Mouse (Mus musculus) lung, postnatal 10 days (tissue): ENCODE results near the gene Fam102a.

Experiments
- DNase-seq: peaks from one replicate; pipeline ENCODE4 v3.0.0; 2021

Fam102a gene

GRCm38 (mm10) chr2:32582830-32583799 is 48.0 kb downstream of the Fam102a start:
- peak; percentile 91 for DNase-seq

GRCm38 (mm10) chr2:32585149-32585714 is 50.1 kb downstream of the Fam102a start:
- DNase-seq, result no peak

- DNase-seq, result peak; percentile 97
Measured at GRCm38 (mm10) chr2:32586871-32587351, 51.8 kb downstream of the Fam102a start, which contains the start of gene St6galnac4. Gene St6galnac4 (plus strand): TSS chr2:32587095.

GRCm38 (mm10) chr2:32587731-32588321 is 52.7 kb downstream of the Fam102a start:
- DNase-seq, result peak; percentile 66

GRCm38 (mm10) chr2:32589213-32589795 is 54.2 kb downstream of the Fam102a start:
- DNase-seq, result peak; percentile 46

GRCm38 (mm10) chr2:32590224-32590623 is 55.1 kb downstream of the Fam102a start:
- DNase-seq, result peak; percentile 34

- DNase-seq, result no peak
Measured at GRCm38 (mm10) chr2:32591249-32591648, 56.1 kb downstream of the Fam102a start.

- no peak for DNase-seq
Measured at GRCm38 (mm10) chr2:32596725-32597124, 61.6 kb downstream of the Fam102a start.

GRCm38 (mm10) chr2:32597248-32597647 is 62.1 kb downstream of the Fam102a start:
- DNase-seq, result no peak

- DNase-seq, result no peak
Measured at GRCm38 (mm10) chr2:32597699-32598098, 62.6 kb downstream of the Fam102a start.

- DNase-seq, result no peak
Measured at GRCm38 (mm10) chr2:32598506-32598905, 63.4 kb downstream of the Fam102a start.

- DNase-seq, result no peak
Measured at GRCm38 (mm10) chr2:32599409-32599808, 64.3 kb downstream of the Fam102a start, which contains the start of gene St6galnac6. Gene St6galnac6 (plus strand): TSS chr2:32599709.

- peak; percentile 73 for DNase-seq
Measured at GRCm38 (mm10) chr2:32601417-32602065, 66.4 kb downstream of the Fam102a start.

- peak; percentile 92 for DNase-seq
Measured at GRCm38 (mm10) chr2:32602600-32603054, 67.5 kb downstream of the Fam102a start.

- DNase-seq, result no peak
Measured at GRCm38 (mm10) chr2:32604631-32605030, 69.5 kb downstream of the Fam102a start.

GRCm38 (mm10) chr2:32606161-32607142 is 71.3 kb downstream of the Fam102a start:
- peak; percentile 94 for DNase-seq

GRCm38 (mm10) chr2:32607262-32607947 is 72.3 kb downstream of the Fam102a start:
- peak; percentile 56 for DNase-seq

GRCm38 (mm10) chr2:32608141-32608777 is 73.1 kb downstream of the Fam102a start:
- peak; percentile 78 for DNase-seq

- DNase-seq, result no peak
Measured at GRCm38 (mm10) chr2:32608778-32609435, 73.8 kb downstream of the Fam102a start.
